Mouse (Mus musculus) heart, postnatal 0 days (tissue): Measurements from ENCODE around the gene Uqcr10.

Experiments
- CTCF ChIP-seq: IDR thresholded peaks from 2 replicates; pipeline ENCODE4 v1.5.1; 2016; ENCODE audit warnings: antibody characterized with exemption, control low read depth, low read depth
- EP300 ChIP-seq: IDR thresholded peaks from 2 replicates; pipeline ENCODE4 v1.6.1; 2016; ENCODE audit warnings: antibody characterized with exemption, low read depth

DNA sequence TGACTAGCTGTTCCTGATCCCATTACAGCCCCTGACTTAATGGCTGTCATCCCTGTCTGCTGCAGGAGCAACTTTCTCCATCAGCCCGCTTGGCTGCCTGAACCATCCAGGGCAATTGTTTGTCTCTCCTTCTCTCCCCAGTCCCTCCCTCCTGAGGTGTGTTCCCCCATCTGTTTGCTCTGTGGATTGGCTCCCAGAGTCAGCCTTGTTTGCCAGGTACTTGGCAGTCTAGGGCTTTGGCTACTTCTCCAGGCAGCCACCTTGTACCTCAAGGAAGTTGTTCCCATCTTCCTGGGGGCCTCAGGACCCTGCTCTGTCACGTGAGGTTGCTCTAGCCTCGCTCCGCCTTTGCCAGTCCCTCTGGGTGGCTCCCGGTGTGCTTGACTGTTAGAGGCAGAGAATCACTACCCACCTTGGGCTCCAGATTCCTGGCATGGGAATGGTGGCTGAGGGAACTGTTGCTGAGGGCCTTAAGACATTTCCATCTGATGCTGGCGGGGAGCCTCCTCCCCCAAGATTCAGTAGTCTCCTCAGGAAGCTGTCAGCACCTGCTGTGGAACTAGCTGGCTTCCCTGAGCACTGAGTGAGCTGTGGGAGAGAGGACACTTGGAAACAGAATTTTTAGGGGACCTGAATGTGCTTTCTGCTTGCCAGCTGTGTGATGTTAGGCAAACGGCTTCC is 16.9 kb upstream of the Uqcr10 start:
- TF ChIP-seq EP300 (no peak), CTCF (no peak)
